Mouse (Mus musculus) embryonic facial prominence, embryonic 11.5 days (tissue): ENCODE data around the gene Lrrc39. TPM values are rescaled to one million over a fixed set of nuclear protein-coding genes. Genes with fewer than 3 reads are reported as not detected.

ENCODE experiments used
- ATAC-seq: fragments of 200-750 bp; cut with Nextera tagmentation; replicated peaks from 2 replicates; pipeline ENCODE4 v1.8.0; 2017; ENCODE audit warnings: low read depth; ENCODE audit not compliant: insufficient number of reproducible peaks, low FRiP score, low TSS enrichment
- DNase-seq: peaks from one replicate; pipeline ENCODE4 v3.0.0-alpha.2; 2015; ENCODE audit warnings: low spot score
- H3K27ac ChIP-seq: fragments of 300-500 bp; sonication (generic); replicated peaks from 2 replicates; pipeline ENCODE4 v1.5.1; 2014; ENCODE audit warnings: mild to moderate bottlenecking, low read depth, low read length, control low read depth
- H3K27me3 ChIP-seq: fragments of 300-500 bp; sonication (generic); 2 replicates; pipeline ENCODE4 v1.6.1; 2014; ENCODE audit warnings: mild to moderate bottlenecking, low read length, moderate library complexity, mixed read lengths; ENCODE audit not compliant: control insufficient read depth, insufficient read depth
- H3K36me3 ChIP-seq: fragments of 300-500 bp; sonication (generic); replicated peaks from 2 replicates; pipeline ENCODE4 v1.6.1; 2014; ENCODE audit warnings: low read depth, mild to moderate bottlenecking, low read length, moderate library complexity, mixed read lengths; ENCODE audit not compliant: control insufficient read depth, insufficient read depth
- H3K4me1 ChIP-seq: fragments of 300-500 bp; sonication (generic); 2 replicates; pipeline ENCODE4 v1.6.1; 2014; ENCODE audit warnings: low read length, mixed read lengths; ENCODE audit not compliant: control insufficient read depth, insufficient read depth
- H3K4me2 ChIP-seq: fragments of 300-500 bp; sonication (generic); 2 replicates; pipeline ENCODE4 v1.6.1; 2014; ENCODE audit warnings: low read depth, mild to moderate bottlenecking, control low read depth, low read length, moderate library complexity
- H3K4me3 ChIP-seq: fragments of 300-500 bp; sonication (generic); 2 replicates; pipeline ENCODE4 v1.5.1; 2014; ENCODE audit warnings: low read depth, low read length, control low read depth
- H3K9ac ChIP-seq: fragments of 300-500 bp; sonication (generic); replicated peaks from 2 replicates; pipeline ENCODE4 v1.6.1; 2014; ENCODE audit warnings: mild to moderate bottlenecking, control low read depth, low read length
- H3K9me3 ChIP-seq: fragments of 300-500 bp; sonication (generic); replicated peaks from 2 replicates; pipeline ENCODE4 v1.6.1; 2016; ENCODE audit warnings: mild to moderate bottlenecking, low read length, inconsistent platforms, mixed read lengths; ENCODE audit not compliant: control insufficient read depth
- WGBS: fragments of 180-500 bp; shearing (Covaris S2); extraction: QIAGEN DNeasy Blood & Tissue Kit; methylation state at CpG from one replicate; pipeline ENCODE4 v1.1.7; 2014; 5-methylcytosine and 5-hydroxymethylcytosine counted together
- polyA plus RNA-seq: library from polyadenylated mRNA; unstranded; fragments of >200 nt; fragmentation: Nextera tagmentation; extraction: Ambion mirVana; gene quantifications from 2 replicates; pipeline ENCODE4 v1.2.1, GENCODE M21; 2014

The Lrrc39 gene
- polyA plus RNA-seq, 1 experiment from 2014 or later, result 0.84 TPM

GRCm38 (mm10) chr3:116615318-116616068 is 52.7 kb downstream of the Lrrc39 start:
- Histone ChIP-seq H3K4me3 (no peak overlapping the region), H3K27me3 (no peaks in the 10 kb centered on the region), H3K4me2 (no peak overlapping the region), H3K9me3 (no peaks in the 10 kb centered on the region), H3K4me1 (no peaks in the 10 kb centered on the region), H3K9ac (no peak overlapping the region), H3K36me3 (no peaks in the 10 kb centered on the region; the same call in none of the 2 replicates), H3K27ac (no peak overlapping the region)
- no peak for ATAC-seq
- DNase-seq, result no peak
- WGBS, result 90% methylated on average over 8 of the region's 8 CpGs

GRCm38 (mm10) chr3:116618855-116619254 is 56.1 kb downstream of the Lrrc39 start:
- WGBS, result 85% methylated on average over 6 of the region's 6 CpGs
- Histone ChIP-seq H3K4me3 (no peak overlapping the region), H3K36me3 (no peaks in the 10 kb centered on the region; the same call in 1 of the 2 replicates), H3K9me3 (no peaks in the 10 kb centered on the region), H3K27me3 (no peaks in the 10 kb centered on the region), H3K27ac (no peak overlapping the region), H3K4me2 (no peak overlapping the region), H3K9ac (no peak overlapping the region), H3K4me1 (no peaks in the 10 kb centered on the region)
- no peak for DNase-seq
- ATAC-seq, result no peak

- ATAC-seq (no peak), DNase-seq (no peak)
- Histone ChIP-seq H3K36me3 (no peaks in the 10 kb centered on the region; the same call in 1 of the 2 replicates), H3K4me1 (no peaks in the 10 kb centered on the region), H3K9me3 (no peaks in the 10 kb centered on the region), H3K4me2 (no peak overlapping the region), H3K4me3 (no peak overlapping the region), H3K9ac (no peak overlapping the region), H3K27ac (no peak overlapping the region), H3K27me3 (no peaks in the 10 kb centered on the region)
- 93% methylated on average over 7 of the region's 7 CpGs for WGBS
Measured at GRCm38 (mm10) chr3:116620636-116621370, 58.0 kb downstream of the Lrrc39 start.

GRCm38 (mm10) chr3:116622641-116623040 is 59.9 kb downstream of the Lrrc39 start:
- Histone ChIP-seq H3K4me1 (no peaks in the 10 kb centered on the region), H3K4me3 (no peak overlapping the region), H3K27me3 (no peaks in the 10 kb centered on the region), H3K36me3 (no peaks in the 10 kb centered on the region; the same call in 1 of the 2 replicates), H3K9ac (no peak overlapping the region), H3K4me2 (no peak overlapping the region), H3K27ac (no peak overlapping the region), H3K9me3 (no peaks in the 10 kb centered on the region)
- no peak for DNase-seq
- ATAC-seq, result no peak
- 88% methylated on average over 7 of the region's 7 CpGs for WGBS

GRCm38 (mm10) chr3:116631459-116631858 is 68.7 kb downstream of the Lrrc39 start:
- no peak overlapping the region for H3K9ac ChIP-seq
- H3K27ac ChIP-seq, result no peak overlapping the region
- WGBS, result 77% methylated on average over 1 of the region's 1 CpGs
- no peaks in the 10 kb centered on the region for H3K4me1 ChIP-seq
- peaks cover 3% of the 10 kb centered on the region for H3K36me3 ChIP-seq
- ATAC-seq, result no peak
- H3K9me3 ChIP-seq, result no peaks in the 10 kb centered on the region
- no peaks in the 10 kb centered on the region for H3K27me3 ChIP-seq
- DNase-seq, result no peak
- H3K4me2 ChIP-seq, result no peak overlapping the region
- H3K4me3 ChIP-seq, result no peak overlapping the region

Other genes starting within 250 kb of the Lrrc39 start
- 15.3 and 15.7 TPM in 2 replicates for gene Cdc14a, start 138.9 kb upstream of the Lrrc39 start, polyA plus RNA-seq
- gene Rtca, start 54.8 kb upstream of the Lrrc39 start, polyA plus RNA-seq, result 110 and 112 TPM in 2 replicates
- gene Dbt, start 49.9 kb upstream of the Lrrc39 start, polyA plus RNA-seq, result 11.5 and 11.9 TPM in 2 replicates
- 38.7 TPM in 2 replicates for gene Sass6, start 32.0 kb downstream of the Lrrc39 start, polyA plus RNA-seq
- gene Trmt13, start 51.6 kb downstream of the Lrrc39 start, polyA plus RNA-seq, result 18.3 and 25.4 TPM in 2 replicates
- 102 and 105 TPM in 2 replicates for gene Mfsd14a, start 99.7 kb downstream of the Lrrc39 start, polyA plus RNA-seq
- not detected in 2 replicates for gene Gm43191, start 118.3 kb downstream of the Lrrc39 start, polyA plus RNA-seq
- gene Slc35a3, start 149.9 kb downstream of the Lrrc39 start, polyA plus RNA-seq, result 6.6 and 7.0 TPM in 2 replicates
- 14.7 and 15.6 TPM in 2 replicates for gene Agl, start 245.2 kb downstream of the Lrrc39 start, polyA plus RNA-seq